Mouse (Mus musculus): ENCODE measurements around the gene Ear10. TPM values are rescaled to one million over a fixed set of nuclear protein-coding genes. Genes with fewer than 3 reads are reported as not detected.

Ear10 gene
- total RNA-seq, 2 experiments from 2014 or later = not detected

Other genes starting within 250 kb of the Ear10 start
- not detected for gene Gm8165, start 246.4 kb downstream of the Ear10 start, total RNA-seq (2021)
- 1 to 10 TPM; 2.0 to 2.3 TPM for gene Gm7324, start 225.7 kb downstream of the Ear10 start, total RNA-seq (2021)
- not detected for gene Gm16506, start 196.1 kb downstream of the Ear10 start, total RNA-seq (2021)
- gene Gm6526, start 175.7 kb downstream of the Ear10 start, total RNA-seq (2021) = not detected
- not detected for gene Gm8180, start 138.8 kb downstream of the Ear10 start, total RNA-seq (2021)
- not detected for gene Ear1, start 48.0 kb downstream of the Ear10 start, total RNA-seq (2021)
- not detected for gene Gm8113, start 1.8 kb upstream of the Ear10 start, total RNA-seq (2021)
- not detected for gene Ang5, start 33.5 kb upstream of the Ear10 start, total RNA-seq (2021)
- gene Ang6, start 78.7 kb upstream of the Ear10 start, total RNA-seq (2021) = not detected
- not detected for gene Ear2, start 179.1 kb upstream of the Ear10 start, total RNA-seq (2021)
- gene Gm3327, start 200.3 kb upstream of the Ear10 start, total RNA-seq (2021) = not detected